Mouse (Mus musculus) spleen, adult 18-20 months (tissue): ENCODE data around the gene Unk.

Source experiments
- DNase-seq, 2 experiments: peaks; one replicate each; pipeline ENCODE4 v3.0.0; 2022; ENCODE audit warnings: mixed read lengths in 2 of 2

Unk gene

DNA sequence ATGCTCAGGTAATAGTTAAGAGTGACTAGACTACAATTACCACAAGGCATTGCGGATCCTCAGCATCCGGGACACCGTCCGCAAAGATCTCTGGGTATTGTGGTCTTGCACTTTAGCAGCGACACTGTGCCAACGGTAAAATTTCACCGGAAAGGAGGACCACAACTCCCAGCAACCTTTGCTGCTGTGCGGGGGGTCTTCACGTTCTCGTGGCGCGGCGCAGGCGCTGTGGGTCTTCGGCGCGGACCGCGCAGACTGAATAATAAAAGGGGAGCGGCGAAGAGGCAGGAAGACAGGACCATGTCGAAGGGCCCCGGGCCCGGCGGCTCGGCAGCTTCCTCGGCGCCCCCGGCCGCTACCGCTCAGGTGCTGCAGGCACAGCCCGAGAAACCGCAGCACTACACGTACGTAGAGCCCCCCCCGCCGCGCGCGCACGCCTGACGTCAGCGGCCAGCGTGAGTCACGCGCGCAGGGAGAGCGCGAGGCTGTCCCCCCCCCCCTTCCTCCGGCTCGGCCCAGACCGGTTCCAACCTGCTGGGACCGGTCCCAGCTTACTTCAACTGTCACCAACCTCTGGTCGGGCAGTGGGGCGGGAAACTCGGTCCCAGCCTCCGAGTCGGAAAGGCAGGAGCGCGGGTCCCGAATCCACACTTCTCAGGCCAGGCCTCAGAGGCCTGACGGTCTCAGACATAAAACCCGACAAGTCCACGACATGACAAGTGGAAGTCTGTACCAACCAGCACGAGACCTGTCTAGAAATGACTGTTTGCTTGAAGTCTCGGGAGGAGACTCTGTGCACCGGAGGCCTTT is at the start of gene Unk:
Gene Unk, plus strand, starts transcription at position 235 of the 810 bp plus-strand sequence.
- peak; percentile 92 to 93 for DNase-seq

DNA sequence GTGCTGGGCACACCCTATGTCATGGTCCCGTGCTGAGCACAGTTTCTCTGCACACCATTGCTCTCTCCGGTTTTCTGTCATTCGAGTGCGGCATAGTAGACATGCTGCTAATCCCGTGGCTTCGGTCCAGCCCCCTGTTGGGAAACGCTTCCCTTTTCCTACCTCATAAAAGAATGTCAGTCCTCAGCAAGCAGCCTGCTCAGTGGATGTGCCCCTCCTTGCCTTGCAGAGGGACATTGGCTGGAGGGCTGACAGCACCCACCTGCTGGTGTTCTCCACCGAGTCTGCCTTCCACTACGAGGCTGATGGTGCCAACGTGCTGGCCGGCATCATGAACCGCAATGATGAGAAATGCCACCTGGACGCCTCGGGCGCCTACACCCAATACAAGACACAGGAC is 47.6 kb upstream of the Unk start:
- no peak for DNase-seq

- DNase-seq: no peak
Observed at GRCm38 (mm10) chr11:115983291-115983690, 46.8 kb upstream of the Unk start.

DNA sequence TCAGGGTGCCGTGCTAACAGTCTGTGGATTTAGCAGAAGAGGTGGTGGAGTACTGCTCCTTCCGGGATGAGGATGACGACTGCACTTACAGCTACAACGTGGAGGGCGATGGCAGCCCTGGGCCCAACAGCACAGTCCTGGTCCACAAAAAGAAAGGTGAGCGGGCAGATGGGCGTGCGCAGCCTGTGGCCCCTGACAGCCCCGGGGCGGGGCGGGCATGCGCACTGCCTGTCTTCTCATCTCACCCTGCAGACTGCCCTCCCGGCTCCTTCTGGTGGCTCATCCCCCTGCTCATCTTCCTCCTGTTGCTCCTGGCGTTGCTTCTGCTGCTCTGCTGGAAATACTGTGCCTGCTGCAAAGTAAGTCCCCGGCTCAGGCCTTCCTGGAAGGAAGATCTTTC is 40.4 kb upstream of the Unk start:
- no peak for DNase-seq

- no peak for DNase-seq
Observed at GRCm38 (mm10) chr11:115992098-115992497, 38.0 kb upstream of the Unk start.

GRCm38 (mm10) chr11:115995256-115995655 is 34.9 kb upstream of the Unk start:
- no peak for DNase-seq

- DNase-seq: no peak
Observed at GRCm38 (mm10) chr11:115997047-115997446, 33.1 kb upstream of the Unk start.

DNA sequence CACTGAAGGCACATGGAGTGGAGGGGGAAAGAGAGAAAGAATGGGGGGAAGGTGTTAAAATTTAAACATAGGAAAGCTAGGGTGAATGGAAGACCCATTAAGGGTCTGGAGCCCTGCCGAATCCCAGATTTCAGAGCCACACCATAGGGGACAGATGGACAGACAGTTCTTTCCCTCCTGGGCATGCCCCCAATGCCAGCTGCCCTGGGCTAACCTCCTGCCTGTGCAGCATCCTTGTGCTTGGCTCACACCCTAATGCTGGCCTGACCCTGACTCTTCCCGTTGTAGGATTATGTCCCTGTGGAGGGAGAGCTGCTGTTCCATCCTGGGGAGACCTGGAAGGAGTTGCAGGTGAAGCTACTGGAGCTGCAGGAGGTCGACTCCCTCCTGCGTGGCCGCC is 32.5 kb upstream of the Unk start:
- no peak for DNase-seq

- no peak for DNase-seq
Observed at GRCm38 (mm10) chr11:115999027-115999426, 31.1 kb upstream of the Unk start.

DNA sequence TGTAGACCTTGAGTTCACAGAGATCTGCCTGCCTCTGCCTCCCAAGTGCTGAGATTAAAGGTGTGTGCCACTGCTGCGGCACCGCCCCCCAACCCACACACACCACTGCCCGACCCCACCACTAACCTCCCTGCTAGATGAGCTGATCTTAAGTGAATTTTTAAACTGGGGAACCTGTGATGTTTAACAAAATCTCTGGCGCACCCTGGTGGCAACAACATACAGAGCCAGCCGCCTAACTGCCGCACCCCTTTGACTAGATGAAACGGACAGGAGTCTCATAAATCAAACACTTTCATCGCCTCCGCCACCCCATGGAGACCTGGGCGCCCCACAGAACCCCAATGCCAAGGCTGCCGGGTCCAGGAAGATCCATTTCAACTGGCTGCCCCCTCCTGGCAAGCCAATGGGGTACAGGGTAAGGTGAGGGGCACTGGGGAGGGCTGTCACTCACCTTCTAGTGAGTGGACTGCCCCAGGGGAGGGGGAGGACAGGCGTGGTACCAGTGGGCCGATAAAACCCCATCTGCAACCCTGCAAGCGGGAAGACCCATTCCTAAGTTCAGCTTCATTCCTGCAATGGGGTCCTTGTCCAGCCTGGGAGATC is 30.5 kb upstream of the Unk start:
- DNase-seq: peak; percentile 53 to 84

DNA sequence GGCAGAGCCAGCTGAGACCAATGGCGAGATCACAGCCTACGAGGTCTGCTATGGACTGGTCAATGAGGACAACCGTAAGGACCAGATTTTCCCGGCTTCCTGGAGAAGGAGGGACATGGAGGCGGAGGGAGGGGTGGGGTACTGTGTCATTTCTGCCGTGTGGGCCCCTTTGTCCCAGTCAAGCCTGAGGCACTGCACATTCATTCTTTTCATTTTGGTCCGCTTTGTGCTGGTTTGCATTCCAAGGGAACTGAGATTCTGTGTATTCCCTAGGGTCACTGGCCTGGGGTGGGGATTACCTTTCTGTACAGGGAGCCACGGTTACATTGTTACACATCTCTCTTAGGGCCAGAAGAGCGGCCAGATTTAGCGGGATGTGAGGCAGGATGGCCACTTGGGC is 29.5 kb upstream of the Unk start:
- DNase-seq: no peak

- DNase-seq: no peak
Observed at GRCm38 (mm10) chr11:116001725-116002124, 28.4 kb upstream of the Unk start.

DNA sequence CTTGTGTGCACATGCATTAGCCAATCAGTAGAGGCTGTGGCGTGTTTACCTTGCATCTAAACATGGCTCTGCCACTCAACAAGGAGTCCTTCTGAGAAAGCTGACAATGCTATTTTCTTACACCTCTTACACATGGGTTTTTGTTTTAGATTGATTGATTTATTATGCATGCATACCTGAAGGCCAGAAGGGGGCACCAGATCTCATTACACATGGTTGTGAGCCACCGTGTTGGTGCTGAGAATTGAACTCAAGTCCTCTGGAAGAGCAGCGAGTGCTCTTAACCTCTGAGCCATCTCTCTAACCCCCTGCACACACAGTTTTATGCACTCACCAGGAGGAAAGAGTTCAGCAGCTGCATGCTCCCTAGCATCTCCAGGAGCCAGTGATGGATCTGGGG is 27.2 kb upstream of the Unk start:
- DNase-seq: no peak

GRCm38 (mm10) chr11:116004186-116004823 is 25.8 kb upstream of the Unk start:
- DNase-seq: no peak

GRCm38 (mm10) chr11:116004840-116005700 is 25.1 kb upstream of the Unk start:
- peak; percentile 66 to 77 for DNase-seq

DNA sequence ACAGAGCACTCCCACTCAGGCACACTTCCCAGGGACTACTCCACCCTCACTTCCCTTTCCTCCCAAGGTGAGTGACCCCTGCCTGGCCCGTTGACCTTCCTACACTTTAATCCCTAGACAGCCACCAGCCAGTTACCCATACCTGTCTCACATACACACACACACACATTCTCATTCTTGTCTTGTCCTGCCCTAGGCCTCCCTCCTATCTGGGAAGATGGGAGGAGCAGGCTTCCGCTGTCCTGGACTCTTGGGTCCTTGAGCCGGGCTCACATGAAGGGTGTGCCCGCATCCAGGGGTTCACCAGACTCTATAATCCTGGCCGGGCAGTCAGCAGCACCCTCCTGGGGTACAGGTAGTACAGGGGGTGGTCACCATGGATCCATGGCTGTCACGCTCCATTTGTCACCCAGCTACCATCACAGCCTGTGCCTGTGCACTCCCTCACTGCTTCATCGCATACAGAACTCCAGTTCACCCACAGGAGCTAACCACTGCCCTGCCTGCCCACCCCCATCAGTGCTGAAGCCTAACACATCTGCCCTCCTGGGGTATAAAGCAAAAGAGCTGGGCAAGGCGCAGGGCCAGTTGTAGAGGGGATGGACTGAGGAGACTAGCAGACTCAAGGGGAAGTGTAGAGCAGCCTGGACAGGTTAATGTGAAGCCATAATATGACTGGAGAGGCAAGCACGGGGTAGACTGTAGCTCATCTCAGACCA is 24.3 kb upstream of the Unk start:
- no peak for DNase-seq

GRCm38 (mm10) chr11:116007095-116007850 is 22.8 kb upstream of the Unk start:
- no peak for DNase-seq

GRCm38 (mm10) chr11:116008411-116008810 is 21.7 kb upstream of the Unk start:
- DNase-seq: no peak

DNA sequence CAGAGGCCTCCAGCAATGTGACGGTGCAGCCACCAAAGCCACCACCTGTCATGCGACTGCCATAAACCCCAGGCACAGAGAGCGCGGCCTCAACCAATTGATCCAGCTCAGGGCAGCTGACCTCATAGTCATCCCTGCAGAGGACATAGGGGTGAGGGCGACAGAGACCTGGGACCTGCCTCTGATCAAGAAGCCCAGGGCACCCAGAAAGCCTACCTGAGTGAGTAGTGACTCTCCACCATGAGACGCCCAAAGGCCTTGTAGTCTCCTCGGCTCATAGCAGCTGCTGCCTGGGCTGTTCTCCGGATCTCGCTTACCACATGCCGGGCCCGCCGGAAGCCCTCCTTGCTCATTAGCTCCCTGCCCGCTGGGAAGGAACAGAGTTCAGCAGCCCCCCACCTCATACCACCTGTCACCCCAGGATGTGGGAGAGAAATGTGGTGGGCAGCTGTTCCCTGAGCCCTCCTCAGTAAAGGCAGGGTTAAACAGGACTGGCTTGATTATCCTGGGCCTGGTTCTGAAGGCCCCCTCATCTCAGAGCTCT is 21.2 kb upstream of the Unk start:
- no peak for DNase-seq

GRCm38 (mm10) chr11:116009661-116010060 is 20.5 kb upstream of the Unk start:
- no peak for DNase-seq

GRCm38 (mm10) chr11:116010146-116010545 is 20.0 kb upstream of the Unk start:
- DNase-seq: no peak
